Mouse (Mus musculus): ENCODE results near the gene Cyyr1. TPM values are rescaled to one million over a fixed set of nuclear protein-coding genes. Genes with fewer than 3 reads are reported as not detected.

Cyyr1 gene
- total and polyA plus RNA-seq, 2 experiments: 1.8 to 4.2 TPM

- no peak for DNase-seq (ENCODE audit: extremely low read depth, low read depth, low spot score)
- 33% methylated on average over 1 of the region's 1 CpGs for WGBS
- Histone ChIP-seq H3K36me3 (ENCODE audit: control insufficient read depth, insufficient read depth, low read length) (no peaks in the 10 kb centered on the region), H3K79me2 (ENCODE audit: control insufficient read depth, insufficient read depth, low read length) (no peaks in the 10 kb centered on the region), H3K4me3 (ENCODE audit: insufficient read depth, low read depth, low read length) (no peak overlapping the region), H3K9ac (ENCODE audit: low read depth, low read length) (no peak overlapping the region), H3K27ac (replicated peaks; ENCODE audit: insufficient read depth, low read depth, low read length) (no peak overlapping the region), H3K4me1 (ENCODE audit: control insufficient read depth, insufficient read depth, low read length) (no peaks in the 10 kb centered on the region), H3K27me3 (ENCODE audit: control insufficient read depth, insufficient read depth, low read length) (no peaks in the 10 kb centered on the region)
- TF ChIP-seq POLR2A (IDR thresholded peaks at IDR 0.05; ENCODE audit: extremely low read depth, insufficient read depth, low read length) (no peak), CTCF (IDR thresholded peaks at IDR 0.05; ENCODE audit: low read depth, low read length) (no peak)
Measured at GRCm38 (mm10) chr16:85446306-85446705, 106.9 kb downstream of the Cyyr1 start.

- no peak for DNase-seq (ENCODE audit: extremely low read depth, low read depth, low spot score)
- no peaks in the 10 kb centered on the region for H3K27me3 ChIP-seq (ENCODE audit: control insufficient read depth, insufficient read depth, low read length)
- no peak overlapping the region for H3K9ac ChIP-seq (ENCODE audit: low read depth, low read length)
- H3K27ac ChIP-seq (replicated peaks; ENCODE audit: insufficient read depth, low read depth, low read length): no peak overlapping the region
- no peaks in the 10 kb centered on the region for H3K36me3 ChIP-seq (ENCODE audit: control insufficient read depth, insufficient read depth, low read length)
- no peak for TF ChIP-seq CTCF (IDR thresholded peaks at IDR 0.05; ENCODE audit: low read depth, low read length)
- TF ChIP-seq POLR2A (IDR thresholded peaks at IDR 0.05; ENCODE audit: extremely low read depth, insufficient read depth, low read length): no peak
- no peaks in the 10 kb centered on the region for H3K4me1 ChIP-seq (ENCODE audit: control insufficient read depth, insufficient read depth, low read length)
- H3K79me2 ChIP-seq (ENCODE audit: control insufficient read depth, insufficient read depth, low read length): no peaks in the 10 kb centered on the region
- WGBS: 84% methylated on average over 3 of the region's 3 CpGs
- no peak overlapping the region for H3K4me3 ChIP-seq (ENCODE audit: insufficient read depth, low read depth, low read length)
Measured at GRCm38 (mm10) chr16:85445801-85446200, 107.4 kb downstream of the Cyyr1 start.

DNA sequence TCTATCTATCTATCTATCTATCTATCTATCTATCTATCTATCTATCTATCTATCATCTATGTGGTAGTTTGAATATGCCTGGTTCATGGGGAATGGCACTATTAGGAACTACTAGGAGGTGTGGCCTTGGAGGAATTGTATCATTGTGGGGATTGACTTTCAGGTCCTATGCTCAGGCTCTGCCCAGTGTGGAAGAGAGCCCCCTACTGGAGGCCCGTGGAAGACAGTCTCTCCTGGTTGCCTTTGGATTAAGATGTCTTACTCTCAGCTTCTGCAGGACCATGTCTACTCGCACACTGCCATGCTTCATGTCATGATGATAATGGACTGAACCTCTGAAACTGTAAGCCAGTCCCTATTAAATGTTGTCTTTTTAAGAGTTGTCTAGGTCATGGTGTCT is 117.8 kb downstream of the Cyyr1 start:
- DNase-seq (ENCODE audit: extremely low read depth, low read depth, low spot score): peak; percentile 22
- no peaks in the 10 kb centered on the region for H3K79me2 ChIP-seq (ENCODE audit: control insufficient read depth, insufficient read depth, low read length)
- H3K4me1 ChIP-seq (ENCODE audit: control insufficient read depth, insufficient read depth, low read length): no peaks in the 10 kb centered on the region
- no peaks in the 10 kb centered on the region for H3K36me3 ChIP-seq (ENCODE audit: control insufficient read depth, insufficient read depth, low read length)
- WGBS: 64% methylated on average over 2 of the region's 2 CpGs
- no peak overlapping the region for H3K27ac ChIP-seq (replicated peaks; ENCODE audit: insufficient read depth, low read depth, low read length)
- H3K9ac ChIP-seq (ENCODE audit: low read depth, low read length): no peak overlapping the region
- no peak overlapping the region for H3K4me3 ChIP-seq (ENCODE audit: insufficient read depth, low read depth, low read length)
- no peak for TF ChIP-seq POLR2A (IDR thresholded peaks at IDR 0.05; ENCODE audit: extremely low read depth, insufficient read depth, low read length)
- peak; percentile 59 for TF ChIP-seq CTCF (IDR thresholded peaks at IDR 0.05; ENCODE audit: low read depth, low read length)
- no peaks in the 10 kb centered on the region for H3K27me3 ChIP-seq (ENCODE audit: control insufficient read depth, insufficient read depth, low read length)

GRCm38 (mm10) chr16:85429173-85429572 is 124.0 kb downstream of the Cyyr1 start:
- Histone ChIP-seq H3K4me1 (ENCODE audit: control insufficient read depth, insufficient read depth, low read length) (no peaks in the 10 kb centered on the region), H3K4me3 (ENCODE audit: insufficient read depth, low read depth, low read length) (no peak overlapping the region), H3K9ac (ENCODE audit: low read depth, low read length) (no peak overlapping the region), H3K79me2 (ENCODE audit: control insufficient read depth, insufficient read depth, low read length) (no peaks in the 10 kb centered on the region), H3K36me3 (ENCODE audit: control insufficient read depth, insufficient read depth, low read length) (no peaks in the 10 kb centered on the region), H3K27ac (replicated peaks; ENCODE audit: insufficient read depth, low read depth, low read length) (no peak overlapping the region), H3K27me3 (ENCODE audit: control insufficient read depth, insufficient read depth, low read length) (no peaks in the 10 kb centered on the region)
- WGBS: 61% methylated on average over 3 of the region's 3 CpGs
- no peak for DNase-seq (ENCODE audit: extremely low read depth, low read depth, low spot score)
- TF ChIP-seq POLR2A (IDR thresholded peaks at IDR 0.05; ENCODE audit: extremely low read depth, insufficient read depth, low read length) (no peak), CTCF (IDR thresholded peaks at IDR 0.05; ENCODE audit: low read depth, low read length) (no peak)

DNA sequence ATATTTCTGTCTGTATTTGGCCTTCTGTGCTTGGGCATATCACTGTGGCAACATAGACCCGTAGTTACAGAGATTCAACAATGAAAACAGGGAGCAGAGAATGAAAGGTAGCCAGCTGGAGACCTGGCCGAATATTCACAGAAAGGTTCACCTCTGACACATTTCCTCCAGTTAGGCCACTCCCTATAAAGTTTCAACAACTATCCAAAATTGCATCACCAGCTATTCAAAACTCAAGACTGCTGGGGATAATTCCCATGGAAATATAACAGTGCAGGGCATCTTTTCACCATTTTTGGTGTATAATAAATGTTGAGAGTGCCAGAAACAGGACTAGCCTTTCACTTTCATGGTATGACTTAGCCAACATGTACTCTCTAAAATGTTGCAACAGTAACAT is 130.3 kb downstream of the Cyyr1 start:
- no peaks in the 10 kb centered on the region for H3K79me2 ChIP-seq (ENCODE audit: control insufficient read depth, insufficient read depth, low read length)
- WGBS: 21% methylated on average over 2 of the region's 2 CpGs
- H3K27ac ChIP-seq (replicated peaks; ENCODE audit: insufficient read depth, low read depth, low read length): no peak overlapping the region
- no peak overlapping the region for H3K4me3 ChIP-seq (ENCODE audit: insufficient read depth, low read depth, low read length)
- H3K9ac ChIP-seq (ENCODE audit: low read depth, low read length): no peak overlapping the region
- no peaks in the 10 kb centered on the region for H3K36me3 ChIP-seq (ENCODE audit: control insufficient read depth, insufficient read depth, low read length)
- H3K27me3 ChIP-seq (ENCODE audit: control insufficient read depth, insufficient read depth, low read length): no peaks in the 10 kb centered on the region
- DNase-seq (ENCODE audit: extremely low read depth, low read depth, low spot score): peak; percentile 61
- no peak for TF ChIP-seq CTCF (IDR thresholded peaks at IDR 0.05; ENCODE audit: low read depth, low read length)
- no peak for TF ChIP-seq POLR2A (IDR thresholded peaks at IDR 0.05; ENCODE audit: extremely low read depth, insufficient read depth, low read length)
- H3K4me1 ChIP-seq (ENCODE audit: control insufficient read depth, insufficient read depth, low read length): no peaks in the 10 kb centered on the region

DNA sequence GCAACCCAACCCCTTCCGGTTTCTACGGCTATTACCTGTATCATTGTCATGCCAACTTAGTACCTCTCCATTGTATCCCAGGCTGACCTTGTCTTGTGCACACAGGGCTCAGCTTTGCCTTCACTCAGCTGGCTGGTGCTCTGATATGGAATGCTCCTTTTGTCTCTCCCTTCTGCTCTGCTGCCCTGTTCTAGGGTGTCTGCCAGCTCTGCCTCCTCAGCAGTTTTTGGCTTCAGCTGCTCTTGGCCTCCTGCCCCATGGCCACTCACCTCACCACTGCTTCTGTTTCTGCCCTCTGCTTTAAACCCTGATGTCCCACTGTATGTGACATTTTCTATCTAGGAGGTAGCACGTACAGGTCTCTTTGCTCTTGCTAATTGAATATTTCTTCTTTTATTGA is 137.8 kb downstream of the Cyyr1 start:
- H3K9ac ChIP-seq (ENCODE audit: low read depth, low read length): no peak overlapping the region
- H3K36me3 ChIP-seq (ENCODE audit: control insufficient read depth, insufficient read depth, low read length): no peaks in the 10 kb centered on the region
- WGBS: 84% methylated on average over 3 of the region's 3 CpGs
- no peaks in the 10 kb centered on the region for H3K27me3 ChIP-seq (ENCODE audit: control insufficient read depth, insufficient read depth, low read length)
- DNase-seq (ENCODE audit: extremely low read depth, low read depth, low spot score): peak; percentile 29
- TF ChIP-seq POLR2A (IDR thresholded peaks at IDR 0.05; ENCODE audit: extremely low read depth, insufficient read depth, low read length) (no peak), CTCF (IDR thresholded peaks at IDR 0.05; ENCODE audit: low read depth, low read length) (no peak)
- H3K4me1 ChIP-seq (ENCODE audit: control insufficient read depth, insufficient read depth, low read length): no peaks in the 10 kb centered on the region
- no peak overlapping the region for H3K27ac ChIP-seq (replicated peaks; ENCODE audit: insufficient read depth, low read depth, low read length)
- no peaks in the 10 kb centered on the region for H3K79me2 ChIP-seq (ENCODE audit: control insufficient read depth, insufficient read depth, low read length)
- no peak overlapping the region for H3K4me3 ChIP-seq (ENCODE audit: insufficient read depth, low read depth, low read length)

Data from liver, adult 2 months (tissue).